Mouse (Mus musculus) brown adipose tissue, adult 24 weeks (tissue): ENCODE results near the gene Trmt2a. TPM values are rescaled to one million over a fixed set of nuclear protein-coding genes. Genes with fewer than 3 reads are reported as not detected.

Experiments used
- polyA plus RNA-seq: library from polyadenylated mRNA; stranded (reverse); fragments of >200 nt; gene quantifications from 2 replicates; pipeline ENCODE4 v1.2.4, GENCODE M21; 2012; ENCODE audit not compliant: missing spikeins, insufficient read depth, insufficient read length

Gene Trmt2a
- polyA plus RNA-seq, 1 experiment: 23.3 TPM

Other genes with a start within 250 kb of the Trmt2a start
- gene Dgcr6, start 195.8 kb upstream of the Trmt2a start, polyA plus RNA-seq: 125 and 134 TPM in 2 replicates
- 14.8 and 27.5 TPM in 2 replicates for gene Prodh, start 158.5 kb upstream of the Trmt2a start, polyA plus RNA-seq
- not detected in 2 replicates for gene Rtn4r, start 121.0 kb upstream of the Trmt2a start, polyA plus RNA-seq
- gene Ccdc188, start 30.8 kb upstream of the Trmt2a start, polyA plus RNA-seq: not detected in 2 replicates
- 4.9 and 5.1 TPM in 2 replicates for gene Zdhhc8, start 13.5 kb upstream of the Trmt2a start, polyA plus RNA-seq
- gene Ranbp1, start 53 bp downstream of the Trmt2a start, polyA plus RNA-seq: 85.5 and 92.7 TPM in 2 replicates
- gene Gm49776, start 9.6 kb downstream of the Trmt2a start, polyA plus RNA-seq: not detected in 2 replicates
- 4.8 and 4.9 TPM in 2 replicates for gene Dgcr8, start 40.6 kb downstream of the Trmt2a start, polyA plus RNA-seq
- 23.5 and 26.3 TPM in 2 replicates for gene Tango2, start 99.4 kb downstream of the Trmt2a start, polyA plus RNA-seq
- 3.8 and 4.7 TPM in 2 replicates for gene Arvcf, start 99.5 kb downstream of the Trmt2a start, polyA plus RNA-seq
- 77.6 and 92.5 TPM in 2 replicates for gene Txnrd2, start 177.7 kb downstream of the Trmt2a start, polyA plus RNA-seq
- 452 and 497 TPM in 2 replicates for gene Comt, start 178.2 kb downstream of the Trmt2a start, polyA plus RNA-seq